Mouse (Mus musculus) right cerebral cortex, postnatal 14 days (tissue): ENCODE data around the gene 4931406C07Rik.
A peak's percentile ranks its signal among the peaks of the same experiment; 100 is the strongest.
"Not testable (repeated sequence)": the region's sequence is repeated elsewhere in the genome, so short reads cannot be mapped to it uniquely, and the experiment has no call there.

ENCODE experiments used
- DNase-seq: peaks from one replicate; pipeline ENCODE4 v3.0.0; 2022

The 4931406C07Rik gene

GRCm38 (mm10) chr9:15306398-15307119 is at the start of gene 4931406C07Rik:
Gene 4931406C07Rik, minus strand, starts transcription at chr9:15306448.
- DNase-seq: no peak

- no peak for DNase-seq
Measured at GRCm38 (mm10) chr9:15349925-15350324, 43.7 kb upstream of the 4931406C07Rik start.

- DNase-seq: no peak
Measured at GRCm38 (mm10) chr9:15337776-15338175, 31.5 kb upstream of the 4931406C07Rik start.

- no peak for DNase-seq
Measured at GRCm38 (mm10) chr9:15318170-15318742, 12.0 kb upstream of the 4931406C07Rik start.

GRCm38 (mm10) chr9:15317223-15318169 is 11.2 kb upstream of the 4931406C07Rik start:
- DNase-seq: no peak

GRCm38 (mm10) chr9:15316296-15316695 is 10.0 kb upstream of the 4931406C07Rik start:
- DNase-seq: not testable (repeated sequence)

GRCm38 (mm10) chr9:15314619-15315018 is 8.4 kb upstream of the 4931406C07Rik start:
- no peak for DNase-seq

GRCm38 (mm10) chr9:15313633-15314032 is 7.4 kb upstream of the 4931406C07Rik start:
- DNase-seq: no peak

- DNase-seq: no peak
Measured at GRCm38 (mm10) chr9:15312054-15312735, 5.9 kb upstream of the 4931406C07Rik start.

- no peak for DNase-seq
Measured at GRCm38 (mm10) chr9:15310179-15310578, 3.9 kb upstream of the 4931406C07Rik start.

- DNase-seq: no peak
Measured at GRCm38 (mm10) chr9:15309425-15309824, 3.2 kb upstream of the 4931406C07Rik start.

- no peak for DNase-seq
Measured at GRCm38 (mm10) chr9:15308254-15308653, 2.0 kb upstream of the 4931406C07Rik start.

- DNase-seq: no peak
Measured at GRCm38 (mm10) chr9:15307257-15307656, 1.0 kb upstream of the 4931406C07Rik start.

GRCm38 (mm10) chr9:15305503-15306397 is 498 bp downstream of the 4931406C07Rik start, which contains the start of gene Taf1d:
Gene Taf1d, plus strand, starts transcription at chr9:15306214.
- peak; percentile 96 for DNase-seq

- no peak for DNase-seq
Measured at GRCm38 (mm10) chr9:15302881-15303280, 3.4 kb downstream of the 4931406C07Rik start.

GRCm38 (mm10) chr9:15302006-15302405 is 4.2 kb downstream of the 4931406C07Rik start:
- DNase-seq: not testable (repeated sequence)

GRCm38 (mm10) chr9:15301399-15301798 is 4.8 kb downstream of the 4931406C07Rik start:
- peak; percentile 8 for DNase-seq

- no peak for DNase-seq
Measured at GRCm38 (mm10) chr9:15300056-15300455, 6.2 kb downstream of the 4931406C07Rik start.

GRCm38 (mm10) chr9:15298451-15298850 is 7.8 kb downstream of the 4931406C07Rik start:
- DNase-seq: no peak

GRCm38 (mm10) chr9:15297112-15297511 is 9.1 kb downstream of the 4931406C07Rik start:
- no peak for DNase-seq

GRCm38 (mm10) chr9:15289251-15289650 is 17.0 kb downstream of the 4931406C07Rik start:
- no peak for DNase-seq

GRCm38 (mm10) chr9:15288402-15288801 is 17.8 kb downstream of the 4931406C07Rik start:
- no peak for DNase-seq
